Mouse (Mus musculus) heart, embryonic 11.5 days (tissue): ENCODE measurements around the gene Prcp. TPM values are rescaled to one million over a fixed set of nuclear protein-coding genes. Genes with fewer than 3 reads are reported as not detected.

Experiments
- ATAC-seq: fragments of 200-750 bp; cut with Nextera tagmentation; replicated peaks from 2 replicates; pipeline ENCODE4 v1.8.0; 2017; ENCODE audit warnings: moderate library complexity; ENCODE audit not compliant: insufficient number of reproducible peaks, low FRiP score, low TSS enrichment
- H3K27ac ChIP-seq: fragments of 300-500 bp; sonication (generic); 2 replicates; pipeline ENCODE4 v1.5.1; 2014; ENCODE audit warnings: mild to moderate bottlenecking, low read depth, low read length
- H3K27me3 ChIP-seq: fragments of 300-500 bp; sonication (generic); 2 replicates; pipeline ENCODE4 v1.6.1; 2014; ENCODE audit warnings: mild to moderate bottlenecking, low read length, mixed read lengths; ENCODE audit not compliant: control insufficient read depth, insufficient read depth
- H3K36me3 ChIP-seq: fragments of 300-500 bp; sonication (generic); 2 replicates; pipeline ENCODE4 v1.6.1; 2014; ENCODE audit warnings: mild to moderate bottlenecking, low read length, moderate library complexity, mixed read lengths; ENCODE audit not compliant: control insufficient read depth, insufficient read depth
- H3K4me1 ChIP-seq: fragments of 300-500 bp; sonication (generic); 2 replicates; pipeline ENCODE4 v1.6.1; 2014; ENCODE audit warnings: low read length; ENCODE audit not compliant: control insufficient read depth, insufficient read depth
- H3K4me2 ChIP-seq: fragments of 300-500 bp; sonication (generic); 2 replicates; pipeline ENCODE4 v1.6.1; 2014; ENCODE audit warnings: mild to moderate bottlenecking, moderate library complexity
- H3K4me3 ChIP-seq: fragments of 300-500 bp; sonication (generic); 2 replicates; pipeline ENCODE4 v1.5.1; 2014; ENCODE audit warnings: low read depth, low read length
- H3K9ac ChIP-seq: fragments of 300-500 bp; sonication (generic); 2 replicates; pipeline ENCODE4 v1.6.1; 2014; ENCODE audit warnings: mild to moderate bottlenecking, low read depth, low read length, moderate library complexity
- H3K9me3 ChIP-seq: fragments of 300-500 bp; sonication (generic); replicated peaks from 2 replicates; pipeline ENCODE4 v1.6.1; 2016; ENCODE audit warnings: low read length; ENCODE audit not compliant: control insufficient read depth
- WGBS: fragments of 180-500 bp; shearing (Covaris S2); extraction: QIAGEN DNeasy Blood & Tissue Kit; methylation state at CpG from one replicate; pipeline ENCODE4 v1.1.7; 2014; ENCODE audit not compliant: insufficient replicate concordance; 5-methylcytosine and 5-hydroxymethylcytosine counted together
- polyA plus RNA-seq: library from polyadenylated mRNA; unstranded; fragments of >200 nt; fragmentation: Nextera tagmentation; extraction: Ambion mirVana; gene quantifications from 2 replicates; pipeline ENCODE4 v1.2.1, GENCODE M21; 2014

Prcp gene
- polyA plus RNA-seq, 1 experiment from 2014 or later = 17.5 TPM

DNA sequence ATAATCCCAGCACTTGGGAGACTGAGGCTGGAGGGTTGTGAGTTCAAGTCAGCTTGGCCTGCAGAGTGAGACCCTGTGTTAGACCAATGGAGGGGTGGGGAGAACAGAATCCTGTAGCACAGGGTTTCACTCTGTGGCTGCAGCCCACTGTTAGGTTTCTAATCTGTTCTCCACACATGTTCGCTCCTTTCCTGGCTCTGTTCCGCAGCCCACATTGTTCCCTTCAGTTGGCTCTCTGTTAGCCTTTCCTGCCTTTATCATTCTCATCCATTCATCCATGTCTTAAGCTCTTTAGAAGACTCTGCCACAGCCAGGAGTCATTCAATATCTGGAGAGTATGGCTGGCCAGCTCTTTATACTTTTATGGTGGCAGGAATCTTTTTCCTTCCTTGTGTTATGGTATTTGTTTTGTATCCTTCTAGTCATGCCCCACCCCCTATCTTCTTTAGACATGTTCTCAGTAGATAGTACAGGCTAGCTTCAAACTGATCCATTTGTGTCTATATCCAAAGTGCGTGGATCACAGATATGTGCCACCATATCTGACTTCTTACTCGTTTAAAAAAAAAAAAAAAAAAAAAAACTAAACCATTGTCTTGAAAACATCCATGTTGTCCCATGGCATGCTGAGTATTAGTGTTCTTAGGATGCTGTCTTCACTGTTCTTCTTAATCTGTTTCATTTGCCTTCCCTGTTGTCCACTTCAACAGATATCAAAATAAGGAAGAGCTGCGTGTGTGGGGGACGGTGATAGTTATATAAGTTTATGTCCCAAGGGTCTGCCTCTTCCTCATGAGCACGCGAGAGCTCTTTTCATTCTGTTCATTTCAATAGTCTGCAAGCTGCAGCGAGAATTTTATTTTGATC lies 9.8 kb downstream of the Prcp start:
- 0 out of 2 replicates have a peak, but pooled peaks cover 3% of the 10 kb centered on the region for H3K4me1 ChIP-seq
- no peak for ATAC-seq
- no peak overlapping the region for H3K4me3 ChIP-seq
- peak overlapping the region; percentile 41 for H3K27ac ChIP-seq
- H3K4me2 ChIP-seq = no peak overlapping the region
- H3K9me3 ChIP-seq = no peaks in the 10 kb centered on the region
- 76% methylated on average over 9 of the region's 9 CpGs for WGBS
- H3K36me3 ChIP-seq = no peaks in the 10 kb centered on the region
- H3K27me3 ChIP-seq = no peaks in the 10 kb centered on the region
- no peak overlapping the region for H3K9ac ChIP-seq

DNA sequence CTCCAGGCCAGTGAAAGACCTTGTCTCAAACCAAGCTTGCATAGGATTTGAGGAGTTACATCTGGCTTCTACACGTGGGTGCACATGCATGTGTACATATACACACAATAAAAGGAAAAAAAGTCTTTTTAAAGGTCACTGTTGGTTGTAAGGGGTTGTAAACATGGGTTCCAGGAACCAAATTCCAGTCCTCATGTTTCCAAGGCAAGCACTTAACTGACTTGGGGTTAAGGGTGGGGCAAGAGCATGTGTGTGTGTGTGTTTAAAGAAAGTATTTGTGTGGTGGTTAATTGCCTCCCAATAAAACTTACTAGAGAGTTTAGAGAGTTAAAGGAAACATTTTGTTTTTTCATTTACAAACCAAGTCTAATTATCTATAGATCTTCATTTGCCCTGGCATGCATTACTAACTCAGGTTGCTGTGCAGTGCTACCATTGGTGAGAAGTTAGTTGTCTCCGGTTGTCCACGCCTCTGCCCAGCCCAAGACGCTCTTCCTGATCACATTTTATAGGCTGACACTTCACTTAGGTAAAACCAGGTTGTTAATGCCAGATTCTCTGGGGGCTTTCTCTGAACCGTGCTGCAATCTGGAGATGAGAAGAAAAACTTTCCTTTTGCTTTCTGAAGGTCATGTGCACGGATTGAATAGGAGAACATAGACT lies 10.9 kb downstream of the Prcp start:
- Histone ChIP-seq H3K27me3 (no peaks in the 10 kb centered on the region), H3K4me3 (no peak overlapping the region), H3K27ac (0 out of 2 replicates have a peak overlapping the region, but pooled peaks have one; percentile 41), H3K36me3 (no peaks in the 10 kb centered on the region), H3K9me3 (no peaks in the 10 kb centered on the region), H3K4me2 (no peak overlapping the region), H3K4me1 (0 out of 2 replicates have a peak, but pooled peaks cover 3% of the 10 kb centered on the region), H3K9ac (no peak overlapping the region)
- no peak for ATAC-seq
- WGBS = 86% methylated on average over 6 of the region's 6 CpGs

DNA sequence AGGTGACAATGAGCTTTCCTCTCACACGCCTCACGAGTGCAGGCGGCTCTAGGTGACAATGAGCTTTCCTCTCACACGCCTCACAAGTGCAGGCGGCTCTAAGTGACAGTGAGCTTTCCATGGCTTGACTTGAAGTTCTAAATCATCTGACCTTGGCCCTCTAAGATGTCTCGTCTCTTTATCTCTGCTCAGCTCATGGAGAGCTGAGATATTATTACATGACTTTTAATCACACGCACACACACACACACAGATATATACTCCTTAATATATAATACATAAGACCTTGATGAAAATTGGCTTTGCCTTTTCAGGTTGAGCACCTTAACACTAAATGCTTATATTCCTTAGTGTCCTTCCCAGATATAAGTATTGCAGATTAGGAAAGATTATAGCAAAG lies 12.5 kb downstream of the Prcp start:
- Histone ChIP-seq H3K4me1 (0 out of 2 replicates have a peak, but pooled peaks cover 6% of the 10 kb centered on the region), H3K9ac (no peak overlapping the region), H3K27ac (peak overlapping the region; percentile 5; the same call in 1 of the 2 replicates), H3K36me3 (no peaks in the 10 kb centered on the region), H3K9me3 (no peaks in the 10 kb centered on the region), H3K4me2 (no peak overlapping the region), H3K27me3 (no peaks in the 10 kb centered on the region), H3K4me3 (no peak overlapping the region)
- ATAC-seq = no peak
- WGBS = 50% methylated on average over 7 of the region's 7 CpGs

DNA sequence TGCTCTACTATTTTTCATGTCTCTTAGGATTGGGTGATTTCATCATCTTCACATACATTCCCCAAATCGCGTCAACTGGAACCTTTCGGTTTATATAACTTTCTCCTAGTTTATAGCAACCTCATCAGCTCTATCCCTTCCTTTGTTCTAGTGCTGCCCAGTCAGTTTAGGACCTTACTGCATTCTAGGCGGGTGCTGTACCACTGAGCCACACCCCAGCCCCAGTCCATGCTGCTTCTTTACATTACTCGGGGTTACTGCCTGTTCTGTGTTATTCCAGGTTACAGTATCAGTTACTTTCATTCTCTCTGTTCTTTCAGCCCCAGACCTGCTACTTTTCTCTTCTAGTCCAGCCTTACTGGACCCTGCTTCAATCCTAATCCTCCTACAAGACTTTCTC lies 13.0 kb downstream of the Prcp start:
- Histone ChIP-seq H3K4me1 (0 out of 2 replicates have a peak, but pooled peaks cover 6% of the 10 kb centered on the region), H3K4me2 (no peak overlapping the region), H3K9me3 (no peaks in the 10 kb centered on the region), H3K36me3 (no peaks in the 10 kb centered on the region), H3K27ac (no peak overlapping the region), H3K9ac (no peak overlapping the region), H3K27me3 (no peaks in the 10 kb centered on the region), H3K4me3 (no peak overlapping the region)
- no peak for ATAC-seq
- WGBS = 87% methylated on average over 5 of the region's 5 CpGs

DNA sequence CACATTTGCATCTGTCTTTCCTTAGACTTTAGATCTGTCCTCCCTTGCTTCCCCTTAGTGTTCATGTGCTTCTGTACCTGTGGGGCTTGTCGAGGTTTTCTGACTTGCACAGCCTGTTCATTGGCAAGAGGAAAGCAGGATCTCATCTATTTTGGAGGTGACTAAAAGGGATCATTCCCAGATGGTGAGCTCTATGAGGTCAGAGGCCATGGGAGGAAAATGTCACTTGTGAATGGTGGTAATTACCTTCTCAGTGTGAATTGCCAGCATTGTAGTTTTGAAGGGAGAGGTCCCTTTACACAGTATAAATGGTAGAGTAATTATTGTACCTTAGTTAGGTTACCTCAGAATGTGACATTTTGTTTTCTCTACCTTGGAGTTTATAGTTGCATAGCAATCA lies 15.9 kb downstream of the Prcp start:
- ATAC-seq = no peak
- Histone ChIP-seq H3K9me3 (no peaks in the 10 kb centered on the region), H3K9ac (no peak overlapping the region), H3K27me3 (no peaks in the 10 kb centered on the region), H3K27ac (no peak overlapping the region), H3K36me3 (no peaks in the 10 kb centered on the region), H3K4me1 (0 out of 2 replicates have a peak, but pooled peaks cover 6% of the 10 kb centered on the region), H3K4me3 (no peak overlapping the region), H3K4me2 (no peak overlapping the region)
- 64% methylated on average over 1 of the region's 1 CpGs for WGBS

DNA sequence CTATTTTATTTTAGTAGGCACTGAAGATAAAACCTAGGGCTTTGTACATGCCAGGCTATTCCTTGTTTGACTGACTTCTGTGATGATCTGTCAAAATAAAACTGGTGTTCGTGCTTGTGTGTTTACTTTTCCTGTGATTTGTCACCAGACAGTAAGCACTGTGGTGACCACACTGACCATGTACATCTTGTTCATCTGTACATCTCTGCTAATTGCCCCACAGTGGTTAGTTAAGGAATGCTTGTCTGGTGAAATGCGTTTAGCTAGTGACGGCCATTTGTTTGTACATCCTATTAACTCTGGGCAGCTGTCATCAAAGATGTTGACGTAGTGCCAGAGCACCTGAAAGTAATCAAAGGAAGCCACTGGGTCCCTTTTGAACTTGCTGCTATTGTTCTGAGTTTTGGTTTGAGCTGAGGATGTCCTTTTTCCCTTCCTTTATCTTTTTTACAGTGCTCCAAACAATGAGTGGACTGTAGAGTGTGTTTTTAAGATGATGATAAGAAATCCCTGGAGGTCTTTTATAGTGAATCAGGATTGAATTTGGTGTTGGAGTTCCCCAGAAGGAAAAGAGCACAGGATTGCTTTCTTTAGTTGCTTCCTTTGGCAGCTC lies 16.5 kb downstream of the Prcp start:
- no peak overlapping the region for H3K9ac ChIP-seq
- no peaks in the 10 kb centered on the region for H3K9me3 ChIP-seq
- 0 out of 2 replicates have a peak, but pooled peaks cover 6% of the 10 kb centered on the region for H3K4me1 ChIP-seq
- H3K27me3 ChIP-seq = no peaks in the 10 kb centered on the region
- H3K4me3 ChIP-seq = no peak overlapping the region
- no peak overlapping the region for H3K27ac ChIP-seq
- 38% methylated on average over 4 of the region's 4 CpGs for WGBS
- ATAC-seq = no peak
- no peak overlapping the region for H3K4me2 ChIP-seq
- no peaks in the 10 kb centered on the region for H3K36me3 ChIP-seq

DNA sequence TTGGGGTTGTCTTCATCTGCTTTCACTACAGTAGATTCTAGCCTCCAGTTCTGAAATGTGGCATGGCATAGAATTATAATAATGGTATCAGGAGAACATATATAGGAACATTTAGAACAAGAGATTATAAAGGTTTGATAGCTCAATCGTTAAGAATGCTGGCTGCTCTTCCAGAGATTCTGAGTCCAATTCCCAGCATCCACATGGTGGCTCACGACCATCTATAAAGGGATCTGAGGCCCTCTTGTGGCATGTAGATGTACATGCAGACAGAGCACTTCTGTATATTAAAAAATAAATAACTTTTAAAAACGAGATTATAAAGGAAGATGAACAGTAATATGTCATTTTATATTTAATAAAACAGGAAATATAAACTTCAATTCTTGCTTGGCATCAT lies 19.2 kb downstream of the Prcp start:
- Histone ChIP-seq H3K9me3 (no peaks in the 10 kb centered on the region), H3K4me3 (no peak overlapping the region), H3K4me2 (no peak overlapping the region), H3K36me3 (no peaks in the 10 kb centered on the region), H3K27me3 (no peaks in the 10 kb centered on the region), H3K4me1 (0 out of 2 replicates have a peak, but pooled peaks cover 4% of the 10 kb centered on the region), H3K27ac (no peak overlapping the region), H3K9ac (no peak overlapping the region)
- ATAC-seq = no peak
- WGBS = 49% methylated on average over 3 of the region's 3 CpGs

DNA sequence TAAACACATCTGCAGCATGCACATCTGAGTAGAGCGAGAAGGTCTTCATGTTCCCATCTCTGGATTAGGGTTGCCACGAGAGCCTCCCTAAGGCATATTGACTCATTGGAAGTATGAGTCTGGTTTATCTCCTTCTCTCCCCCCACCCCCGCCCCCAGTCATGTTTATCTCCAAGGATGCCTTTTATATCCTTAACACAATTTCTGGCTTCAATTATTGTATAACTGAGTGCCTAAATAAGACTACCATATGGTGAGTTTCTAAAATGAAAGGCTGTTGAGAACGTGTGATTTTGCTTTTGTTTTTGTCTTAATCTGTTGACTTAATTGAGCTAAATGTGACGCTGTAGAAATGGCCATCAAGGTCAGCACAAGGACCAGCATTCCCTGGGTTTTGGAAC lies 21.8 kb downstream of the Prcp start:
- Histone ChIP-seq H3K4me3 (no peak overlapping the region), H3K36me3 (no peaks in the 10 kb centered on the region), H3K9me3 (no peaks in the 10 kb centered on the region), H3K4me2 (no peak overlapping the region), H3K27ac (no peak overlapping the region), H3K4me1 (no peaks in the 10 kb centered on the region), H3K9ac (no peak overlapping the region), H3K27me3 (no peaks in the 10 kb centered on the region)
- 68% methylated on average over 5 of the region's 5 CpGs for WGBS
- no peak for ATAC-seq
